Mouse (Mus musculus) cerebellum, adult 2 months (tissue): ENCODE results near the gene Mrpl43.

Experiments
- CTCF ChIP-seq: fragments of 200-500 bp; IDR thresholded peaks from 2 replicates; pipeline ENCODE4 v1.5.1; 2011; ENCODE audit warnings: low read depth, mild to moderate bottlenecking, control low read depth, low read length, moderate library complexity, borderline replicate concordance; ENCODE audit not compliant: insufficient read depth
- POLR2A ChIP-seq: fragments of 200-500 bp; IDR thresholded peaks from 2 replicates; pipeline ENCODE4 v1.6.1; 2011; ENCODE audit warnings: low read length, control low read depth, borderline replicate concordance; ENCODE audit not compliant: insufficient read depth

GRCm38 (mm10) chr19:45040214-45040613 lies 34.0 kb upstream of the Mrpl43 start:
- TF ChIP-seq POLR2A: no peak
- no peak for TF ChIP-seq CTCF
